Mouse (Mus musculus) cerebellum, adult 9-10 months (tissue): ENCODE measurements at regions not wholly inside any gene's neighbourhood (a gene's known extent, or its start where the extent isn't known, plus 50 kb on each side); places are given as distances from the start of the nearest gene placed in this dataset.
"Not testable (repeated sequence)": the region's sequence is repeated elsewhere in the genome, so short reads cannot be mapped to it uniquely, and the experiment has no call there.

Experiments used
- DNase-seq: peaks from one replicate; pipeline ENCODE4 v3.0.0; 2022

DNA sequence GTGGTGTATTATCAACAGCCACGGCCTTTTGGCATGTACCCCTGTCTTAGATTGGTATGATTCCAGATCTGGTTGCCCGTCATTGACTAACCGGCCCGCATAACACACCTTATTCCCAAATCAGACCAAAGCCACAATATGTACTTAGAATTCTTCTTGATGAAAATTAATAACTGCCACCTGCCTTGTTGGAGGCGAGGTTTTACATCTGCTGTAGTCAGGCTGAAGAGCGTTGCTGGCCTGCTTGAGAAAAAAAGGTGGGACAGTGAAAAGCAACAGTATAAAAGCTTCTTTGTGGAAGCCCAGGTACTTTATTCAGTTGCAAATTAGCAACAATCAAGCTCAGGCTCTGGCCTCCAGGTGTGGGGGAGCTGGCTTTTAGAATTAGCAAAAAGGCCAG is 223.6 kb upstream of the Car8 start:
- not testable (repeated sequence) for DNase-seq

DNA sequence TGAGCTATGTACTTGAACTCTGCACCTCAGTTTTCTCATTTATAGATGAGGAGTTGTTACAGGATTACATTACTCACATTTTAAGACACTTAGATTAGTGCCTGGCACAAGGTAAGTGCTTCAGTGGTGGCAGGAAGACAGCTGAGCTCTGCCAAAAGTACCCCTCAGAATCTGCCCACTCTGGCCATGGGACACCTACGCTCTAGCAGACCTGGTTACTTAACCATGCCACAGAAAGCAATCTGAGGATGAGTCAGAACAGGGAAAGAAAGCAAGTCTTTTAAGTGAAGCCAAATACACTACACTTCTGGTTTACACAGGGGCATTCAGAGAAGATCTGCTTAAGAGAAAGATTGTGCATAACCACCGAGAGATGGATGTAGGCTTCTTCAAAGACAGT is 215.5 kb upstream of the Car8 start:
- no peak for DNase-seq

DNA sequence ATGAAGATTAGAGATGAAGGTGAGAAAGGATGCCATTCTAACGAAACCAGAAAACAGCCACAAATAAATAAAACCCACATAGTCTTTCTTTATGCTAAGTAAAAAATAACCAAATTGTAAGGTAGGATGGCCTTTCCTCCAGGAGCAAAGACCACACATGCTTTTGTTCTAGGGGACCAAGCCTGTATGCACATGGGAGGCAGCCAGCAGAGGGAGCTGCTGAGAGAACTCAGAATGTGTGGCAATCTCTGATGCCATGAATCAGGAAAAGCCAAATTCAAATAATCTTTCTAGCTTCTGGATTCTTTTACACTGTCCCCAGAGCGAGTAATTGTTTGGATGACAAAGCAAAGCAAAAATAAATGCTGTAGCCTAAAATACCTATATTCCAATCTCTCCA is 193.6 kb upstream of the Car8 start:
- peak; percentile 39 for DNase-seq

DNA sequence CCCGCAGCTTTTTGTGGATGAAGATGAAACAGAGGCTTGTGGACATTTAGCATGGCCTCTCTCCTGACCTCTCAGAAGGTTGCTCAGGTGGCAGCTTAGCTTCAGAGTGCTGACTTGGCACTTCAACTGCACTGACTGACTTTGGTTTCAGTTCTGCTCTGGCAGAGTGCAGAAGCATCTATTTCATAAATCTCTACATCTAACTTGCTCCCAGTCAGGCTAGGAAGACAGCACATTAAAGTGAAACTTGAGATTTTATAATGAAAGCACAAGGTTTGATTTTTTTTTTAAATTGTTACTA is 192.1 kb upstream of the Car8 start:
- no peak for DNase-seq

GRCm38 (mm10) chr4:8430269-8431031 is 191.6 kb upstream of the Car8 start:
- no peak for DNase-seq

- no peak for DNase-seq
Measured at GRCm38 (mm10) chr4:8429771-8430170, 190.9 kb upstream of the Car8 start.

- DNase-seq: no peak
Measured at GRCm38 (mm10) chr4:8428629-8429523, 190.0 kb upstream of the Car8 start.

- no peak for DNase-seq
Measured at GRCm38 (mm10) chr4:8427812-8428211, 189.0 kb upstream of the Car8 start.

DNA sequence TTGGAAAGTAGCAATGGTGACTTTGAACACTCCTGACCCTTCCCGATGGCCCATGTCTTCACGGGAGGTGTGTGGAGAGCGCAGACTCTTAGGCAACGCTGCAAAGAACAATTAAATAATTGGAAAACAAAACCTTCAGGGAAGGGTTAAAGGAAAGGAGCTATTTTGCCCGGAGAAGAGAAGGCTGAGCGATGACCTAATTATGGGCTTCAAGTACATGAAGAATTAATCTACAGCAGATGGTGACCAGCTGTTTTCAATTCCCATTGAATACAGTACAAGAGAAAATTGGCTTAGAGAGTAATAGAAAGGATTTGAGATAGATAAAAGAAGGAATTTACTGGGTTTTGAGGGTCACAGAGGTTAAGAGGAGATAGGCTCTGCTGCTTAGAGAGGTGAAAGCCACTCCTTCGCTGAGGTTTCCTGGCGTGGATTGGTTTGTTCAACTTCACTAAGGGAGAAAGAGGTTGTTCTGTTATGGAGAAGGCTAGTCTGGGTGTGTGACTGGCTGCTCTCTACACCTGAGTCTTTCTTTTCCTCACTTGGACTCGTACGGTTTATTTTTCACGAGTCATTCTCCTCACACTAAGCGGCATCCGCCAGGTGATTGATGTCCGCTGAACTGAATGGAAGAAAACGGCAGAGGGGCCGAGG is 184.7 kb upstream of the Car8 start:
- no peak for DNase-seq

- no peak for DNase-seq
Measured at GRCm38 (mm10) chr4:8421285-8421684, 182.4 kb upstream of the Car8 start.

DNA sequence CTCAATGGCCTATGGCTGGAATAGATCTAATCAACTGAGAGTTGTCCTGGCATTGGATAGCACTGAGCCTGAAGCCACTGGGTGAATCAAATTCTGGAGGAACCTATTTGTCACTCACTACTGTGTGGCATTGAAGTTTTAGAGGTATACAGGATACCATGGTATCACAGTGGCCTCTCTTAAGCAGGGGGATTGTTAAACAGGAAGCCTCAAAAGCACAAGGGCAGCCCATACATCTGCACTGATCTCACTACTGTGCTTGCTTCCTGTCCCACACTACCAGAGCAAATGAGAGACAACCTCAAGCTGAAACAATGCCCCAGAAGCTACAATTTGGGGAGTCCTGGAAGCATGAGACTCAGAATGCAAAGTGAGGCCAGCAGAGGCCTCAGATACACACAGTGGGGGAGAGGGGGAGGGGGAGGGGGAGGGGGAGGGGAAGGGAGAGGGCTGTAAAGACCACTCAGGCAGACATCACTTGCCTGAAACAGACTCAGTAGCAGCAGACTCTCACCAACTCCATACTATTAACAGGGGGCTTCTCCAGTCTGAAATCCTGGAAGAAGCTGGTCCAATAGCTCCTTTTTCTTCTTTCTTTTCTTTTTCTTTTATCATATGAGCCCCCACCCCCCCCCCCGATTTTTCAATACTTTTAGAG is 179.7 kb upstream of the Car8 start:
- DNase-seq: no peak

- DNase-seq: no peak
Measured at GRCm38 (mm10) chr4:8417821-8418220, 179.0 kb upstream of the Car8 start.

GRCm38 (mm10) chr4:8413307-8413706 is 174.5 kb upstream of the Car8 start:
- no peak for DNase-seq

- DNase-seq: no peak
Measured at GRCm38 (mm10) chr4:8400069-8400468, 161.2 kb upstream of the Car8 start.

DNA sequence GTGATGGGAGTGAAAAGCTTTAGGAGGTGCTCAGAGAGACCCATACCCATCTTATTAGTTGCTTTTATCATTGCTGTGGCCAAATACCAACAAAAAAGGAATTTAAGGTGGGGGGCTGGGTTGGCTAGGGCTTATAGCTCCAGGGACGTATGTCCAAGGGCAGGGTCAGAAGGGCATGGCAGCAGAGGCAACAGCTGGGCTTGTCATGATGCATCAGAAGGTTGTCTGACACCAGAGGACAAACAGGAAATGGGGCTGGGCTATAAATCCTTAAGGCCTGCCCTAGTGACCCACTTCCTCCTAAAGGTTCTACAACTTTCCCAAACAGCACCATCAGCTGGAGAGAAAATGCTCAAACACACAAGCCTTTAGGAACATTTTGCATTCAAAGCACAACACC is 160.6 kb upstream of the Car8 start:
- DNase-seq: peak; percentile 22

GRCm38 (mm10) chr4:8398969-8399368 is 160.1 kb upstream of the Car8 start:
- peak; percentile 38 for DNase-seq

GRCm38 (mm10) chr4:8383162-8383561 is 144.3 kb upstream of the Car8 start:
- no peak for DNase-seq

DNA sequence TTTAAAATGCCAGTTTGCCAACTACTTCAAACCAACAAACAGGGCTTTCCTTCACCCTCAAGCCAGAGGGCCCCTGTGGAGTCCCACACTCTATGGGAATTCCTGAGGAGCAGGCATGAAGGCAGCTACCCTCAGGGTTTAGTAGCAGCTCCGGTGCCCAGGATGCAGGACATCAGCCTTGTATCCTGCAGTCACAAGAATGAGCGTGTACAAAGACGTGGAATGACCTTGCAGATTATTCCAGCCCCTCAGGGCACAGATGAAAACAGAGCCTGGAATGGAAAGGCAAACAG is 143.2 kb upstream of the Car8 start:
- no peak for DNase-seq

GRCm38 (mm10) chr4:8381408-8382124 is 142.7 kb upstream of the Car8 start:
- DNase-seq: no peak

DNA sequence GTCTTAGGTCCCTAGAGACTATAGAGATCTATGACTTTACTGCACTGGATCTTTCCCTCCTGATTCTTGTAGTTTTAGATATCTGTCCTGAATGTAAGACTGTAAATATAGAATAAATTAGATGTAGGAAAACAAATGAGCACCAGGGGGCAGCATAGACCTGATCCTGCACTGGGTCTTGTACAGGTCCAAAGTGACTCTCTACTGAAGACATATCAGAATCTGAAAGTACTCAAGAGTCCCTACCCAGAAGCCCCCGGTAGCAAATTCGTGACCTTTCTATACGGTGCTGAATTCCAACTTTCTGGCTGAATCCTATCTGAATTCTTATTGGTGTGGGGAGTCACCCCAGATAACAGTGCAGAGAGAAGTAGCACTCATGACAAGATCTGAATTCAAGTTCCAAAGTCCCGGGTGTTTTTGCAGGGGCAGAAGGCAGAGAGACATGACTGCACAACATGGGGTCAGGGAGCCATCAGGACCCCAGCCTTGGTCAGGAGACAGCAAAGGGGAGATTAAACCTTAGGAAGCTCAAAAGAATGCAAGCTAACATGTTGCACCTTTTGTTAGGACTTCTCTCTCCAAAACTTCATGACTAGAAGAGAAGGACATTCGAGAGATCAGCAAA is 142.0 kb upstream of the Car8 start:
- peak; percentile 90 for DNase-seq

DNA sequence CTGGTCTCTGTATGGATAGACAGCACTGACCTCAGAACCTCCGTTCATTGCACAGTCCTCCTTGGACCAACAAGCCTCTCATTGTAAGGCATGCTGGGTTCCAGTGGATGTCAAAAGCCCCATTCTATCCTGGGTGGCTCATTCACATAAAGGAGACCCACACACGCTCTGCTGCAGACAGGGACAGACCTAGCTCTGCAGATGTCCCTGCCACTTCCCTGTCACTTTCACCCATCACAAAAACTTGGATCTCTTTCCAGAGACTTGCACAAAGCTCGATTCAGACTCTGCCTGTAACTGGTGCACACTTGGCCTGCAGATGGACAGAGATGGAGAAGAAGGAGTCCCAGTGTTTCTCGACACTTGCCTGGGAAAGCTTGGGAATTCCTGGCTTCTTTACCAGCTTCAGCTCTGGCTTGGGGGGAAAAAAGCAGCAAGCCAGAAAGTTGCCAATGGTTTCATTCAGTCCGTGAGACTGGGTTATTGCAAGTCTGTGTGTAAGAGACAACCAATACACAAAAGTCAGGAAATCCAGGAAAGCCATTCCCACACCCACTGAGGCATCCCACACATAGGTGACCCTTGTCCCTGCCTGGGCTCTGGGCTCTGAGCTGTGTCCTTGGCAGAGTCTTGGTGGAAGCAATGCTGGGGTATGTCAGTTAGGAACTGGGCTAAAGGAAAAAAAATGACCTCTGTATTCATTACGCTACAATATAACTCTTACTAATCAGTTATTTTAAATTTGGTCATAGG is 136.1 kb upstream of the Car8 start:
- peak; percentile 15 for DNase-seq

- no peak for DNase-seq
Measured at GRCm38 (mm10) chr4:8374061-8374460, 135.2 kb upstream of the Car8 start.
